Mouse (Mus musculus): ENCODE measurements around the gene Myo5a. TPM values are rescaled to one million over a fixed set of nuclear protein-coding genes. Genes with fewer than 3 reads are reported as not detected.
A peak's percentile ranks its signal among the peaks of the same experiment; 100 is the strongest.

Gene Myo5a
- polyA plus RNA-seq, 1 experiment = 14.0 TPM

DNA sequence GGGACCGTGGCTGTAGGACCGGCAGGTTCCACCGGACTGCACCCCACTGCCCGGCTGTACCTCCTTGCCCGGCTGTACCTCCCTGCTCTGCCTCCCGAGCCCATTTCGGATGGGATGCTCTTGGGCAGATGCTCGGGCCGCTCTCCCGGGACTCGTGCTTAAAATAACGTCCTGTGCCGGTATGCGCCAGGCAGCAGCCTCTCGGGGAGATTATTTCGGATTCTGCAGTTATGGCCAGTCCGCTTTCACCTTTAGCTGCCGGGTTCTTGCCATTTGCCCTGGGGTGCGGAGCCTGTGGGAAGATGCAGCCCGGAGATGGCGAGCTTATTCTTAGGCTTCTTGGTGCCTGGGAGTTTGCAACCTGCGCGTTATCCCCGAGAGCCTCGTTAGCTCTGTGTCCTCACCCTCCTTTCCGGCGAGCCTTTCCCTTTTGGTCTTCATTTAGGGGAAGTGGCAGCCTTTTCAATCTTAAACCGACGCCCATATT lies 934 bp downstream of the Myo5a start:
- peak overlapping the region; percentile 37; the same call in 1 of the 2 replicates for H3K27ac ChIP-seq (ENCODE audit: insufficient read depth, low read depth, low read length)
- DNase-seq = peak; percentile 19
- 1% methylated on average over 29 of the region's 29 CpGs for WGBS
- no peaks in the 10 kb centered on the region for H3K27me3 ChIP-seq (replicated peaks; ENCODE audit: control insufficient read depth, insufficient read depth, low read length)
- H3K4me1 ChIP-seq (ENCODE audit: control insufficient read depth, insufficient read depth, low read length) = no peaks in the 10 kb centered on the region
- H3K4me3 ChIP-seq (ENCODE audit: insufficient read depth, low read depth, low read length) = peak overlapping the region; percentile 85
- TF ChIP-seq CTCF (conservative IDR thresholded peaks at IDR 0.05; ENCODE audit: insufficient read depth, insufficient read length, low read depth, low read length) (no peak), POLR2A (IDR thresholded peaks at IDR 0.05; ENCODE audit: low read depth, low read length) (no peak)
- no peaks in the 10 kb centered on the region for H3K36me3 ChIP-seq (ENCODE audit: control insufficient read depth, insufficient read depth, low read length)

DNA sequence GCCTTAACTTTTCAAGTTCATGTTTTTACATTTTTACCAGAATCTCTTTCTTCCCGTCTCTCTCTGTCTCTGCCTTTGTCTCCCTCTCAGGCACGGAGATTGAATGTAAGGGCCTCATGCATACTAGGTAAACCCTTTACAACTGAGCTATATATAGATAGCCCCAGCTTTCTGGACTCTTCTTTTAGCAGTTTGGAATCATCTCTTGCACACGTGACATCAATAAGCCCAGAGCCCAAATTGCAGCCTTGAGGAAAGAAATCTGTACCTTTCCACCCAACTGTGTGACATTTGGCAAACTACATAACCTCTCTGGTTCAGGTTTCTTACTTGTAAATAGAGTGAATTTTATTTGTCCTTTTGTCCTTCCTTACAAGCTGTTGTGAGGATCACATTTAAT lies 1.5 kb downstream of the Myo5a start:
- Histone ChIP-seq H3K36me3 (ENCODE audit: control insufficient read depth, insufficient read depth, low read length) (no peaks in the 10 kb centered on the region), H3K4me1 (ENCODE audit: control insufficient read depth, insufficient read depth, low read length) (no peaks in the 10 kb centered on the region), H3K27ac (ENCODE audit: insufficient read depth, low read depth, low read length) (no peak overlapping the region), H3K27me3 (replicated peaks; ENCODE audit: control insufficient read depth, insufficient read depth, low read length) (no peaks in the 10 kb centered on the region), H3K4me3 (ENCODE audit: insufficient read depth, low read depth, low read length) (no peak overlapping the region)
- TF ChIP-seq POLR2A (IDR thresholded peaks at IDR 0.05; ENCODE audit: low read depth, low read length) (no peak), CTCF (conservative IDR thresholded peaks at IDR 0.05; ENCODE audit: insufficient read depth, insufficient read length, low read depth, low read length) (no peak)
- 90% methylated on average over 3 of the region's 3 CpGs for WGBS
- no peak for DNase-seq

- TF ChIP-seq CTCF (conservative IDR thresholded peaks at IDR 0.05; ENCODE audit: insufficient read depth, insufficient read length, low read depth, low read length) = no peak
- no peak for TF ChIP-seq POLR2A (IDR thresholded peaks at IDR 0.05; ENCODE audit: low read depth, low read length)
- Histone ChIP-seq H3K4me1 (ENCODE audit: control insufficient read depth, insufficient read depth, low read length) (no peaks in the 10 kb centered on the region), H3K27me3 (replicated peaks; ENCODE audit: control insufficient read depth, insufficient read depth, low read length) (no peaks in the 10 kb centered on the region), H3K4me3 (ENCODE audit: insufficient read depth, low read depth, low read length) (no peak overlapping the region), H3K27ac (ENCODE audit: insufficient read depth, low read depth, low read length) (no peak overlapping the region), H3K36me3 (ENCODE audit: control insufficient read depth, insufficient read depth, low read length) (no peaks in the 10 kb centered on the region)
- no peak for DNase-seq
These were observed 6.4 kb downstream of the Myo5a start for GRCm38 (mm10) chr9:75077191-75077590.

DNA sequence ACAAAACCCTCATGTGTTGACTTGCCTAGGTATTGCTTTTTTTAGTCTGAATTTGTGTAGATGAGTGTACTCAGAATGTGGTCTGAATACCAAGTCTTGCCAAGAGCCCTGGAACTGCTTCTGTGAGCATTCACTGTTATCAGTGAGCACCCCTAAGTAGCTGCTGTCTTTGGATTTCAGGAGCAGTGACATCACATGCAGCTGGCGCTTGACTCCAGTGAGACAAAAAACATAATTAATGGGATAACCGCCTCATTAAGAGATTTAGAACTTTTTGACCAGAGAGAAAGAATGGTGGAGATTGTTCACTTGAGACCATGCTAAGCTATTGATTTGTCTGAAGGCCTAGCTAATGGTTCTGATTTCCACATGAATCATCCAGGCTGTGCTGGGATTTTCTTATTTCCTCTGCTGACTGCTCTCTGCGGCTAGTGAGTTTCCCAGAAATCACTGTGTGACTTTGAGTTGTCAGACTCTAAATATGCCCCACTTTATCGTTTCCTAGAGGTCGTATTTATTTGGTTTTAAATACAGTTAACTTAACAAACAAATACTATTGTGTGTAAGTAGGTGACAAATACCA lies 14.5 kb downstream of the Myo5a start:
- H3K27ac ChIP-seq (ENCODE audit: insufficient read depth, low read depth, low read length) = no peak overlapping the region
- TF ChIP-seq POLR2A (IDR thresholded peaks at IDR 0.05; ENCODE audit: low read depth, low read length) (no peak), CTCF (conservative IDR thresholded peaks at IDR 0.05; ENCODE audit: insufficient read depth, insufficient read length, low read depth, low read length) (no peak)
- H3K4me1 ChIP-seq (ENCODE audit: control insufficient read depth, insufficient read depth, low read length) = no peaks in the 10 kb centered on the region
- H3K4me3 ChIP-seq (ENCODE audit: insufficient read depth, low read depth, low read length) = no peak overlapping the region
- no peak for DNase-seq
- H3K27me3 ChIP-seq (replicated peaks; ENCODE audit: control insufficient read depth, insufficient read depth, low read length) = no peaks in the 10 kb centered on the region
- WGBS = 84% methylated on average over 5 of the region's 5 CpGs
- no peaks in the 10 kb centered on the region for H3K36me3 ChIP-seq (ENCODE audit: control insufficient read depth, insufficient read depth, low read length)

DNA sequence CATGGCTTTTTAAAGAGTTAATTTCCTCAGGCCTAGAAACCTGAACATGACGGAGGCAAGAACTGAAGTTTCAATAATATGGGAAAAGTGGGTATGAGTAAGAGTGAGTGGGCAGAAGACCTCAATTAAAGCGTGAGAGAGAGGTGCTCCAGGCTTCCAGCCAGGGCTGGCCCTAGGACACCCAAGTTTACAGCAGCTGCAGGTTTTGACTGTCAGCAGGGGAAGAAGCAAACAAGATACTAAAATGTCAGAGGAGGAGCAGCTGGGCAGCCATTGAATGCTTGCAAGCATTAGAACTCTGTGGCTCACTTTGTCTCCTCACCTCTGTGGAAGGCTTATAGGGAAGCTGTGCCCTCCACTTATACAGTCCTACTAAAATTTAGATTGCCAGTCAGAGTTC lies 17.0 kb downstream of the Myo5a start:
- H3K27ac ChIP-seq (ENCODE audit: insufficient read depth, low read depth, low read length) = no peak overlapping the region
- H3K36me3 ChIP-seq (ENCODE audit: control insufficient read depth, insufficient read depth, low read length) = no peaks in the 10 kb centered on the region
- DNase-seq = no peak
- H3K27me3 ChIP-seq (replicated peaks; ENCODE audit: control insufficient read depth, insufficient read depth, low read length) = no peaks in the 10 kb centered on the region
- no peaks in the 10 kb centered on the region for H3K4me1 ChIP-seq (ENCODE audit: control insufficient read depth, insufficient read depth, low read length)
- H3K4me3 ChIP-seq (ENCODE audit: insufficient read depth, low read depth, low read length) = no peak overlapping the region
- TF ChIP-seq POLR2A (IDR thresholded peaks at IDR 0.05; ENCODE audit: low read depth, low read length) (no peak), CTCF (conservative IDR thresholded peaks at IDR 0.05; ENCODE audit: insufficient read depth, insufficient read length, low read depth, low read length) (no peak)
- 77% methylated on average over 2 of the region's 2 CpGs for WGBS

- H3K4me1 ChIP-seq (ENCODE audit: control insufficient read depth, insufficient read depth, low read length) = no peaks in the 10 kb centered on the region
- no peaks in the 10 kb centered on the region for H3K36me3 ChIP-seq (ENCODE audit: control insufficient read depth, insufficient read depth, low read length)
- 79% methylated on average over 3 of the region's 3 CpGs for WGBS
- no peak overlapping the region for H3K4me3 ChIP-seq (ENCODE audit: insufficient read depth, low read depth, low read length)
- no peaks in the 10 kb centered on the region for H3K27me3 ChIP-seq (replicated peaks; ENCODE audit: control insufficient read depth, insufficient read depth, low read length)
- TF ChIP-seq POLR2A (IDR thresholded peaks at IDR 0.05; ENCODE audit: low read depth, low read length) (no peak), CTCF (conservative IDR thresholded peaks at IDR 0.05; ENCODE audit: insufficient read depth, insufficient read length, low read depth, low read length) (no peak)
- H3K27ac ChIP-seq (ENCODE audit: insufficient read depth, low read depth, low read length) = no peak overlapping the region
- no peak for DNase-seq
These were observed 18.5 kb downstream of the Myo5a start for GRCm38 (mm10) chr9:75089285-75089684.

DNA sequence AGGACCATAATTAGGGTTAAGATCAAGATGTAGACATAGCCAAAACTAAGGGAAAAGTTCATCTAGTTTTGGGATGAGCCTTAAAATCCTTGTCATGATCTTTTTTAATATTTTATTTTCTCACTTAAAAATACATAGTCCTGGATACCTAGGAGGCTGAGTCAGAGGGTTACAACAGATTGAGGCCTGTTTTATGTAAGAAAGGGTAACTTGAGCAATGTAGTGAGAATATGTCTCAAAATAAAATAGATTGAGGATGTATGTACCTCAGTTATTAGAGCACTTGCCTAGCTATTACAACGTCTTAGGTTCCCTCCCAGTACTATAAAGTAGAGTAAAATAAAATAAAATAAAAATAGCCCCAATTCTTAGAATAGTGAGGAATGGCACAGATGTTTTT lies 21.3 kb downstream of the Myo5a start:
- H3K36me3 ChIP-seq (ENCODE audit: control insufficient read depth, insufficient read depth, low read length) = no peaks in the 10 kb centered on the region
- 87% methylated on average over 1 of the region's 1 CpGs for WGBS
- TF ChIP-seq POLR2A (IDR thresholded peaks at IDR 0.05; ENCODE audit: low read depth, low read length) (no peak), CTCF (conservative IDR thresholded peaks at IDR 0.05; ENCODE audit: insufficient read depth, insufficient read length, low read depth, low read length) (no peak)
- no peaks in the 10 kb centered on the region for H3K27me3 ChIP-seq (replicated peaks; ENCODE audit: control insufficient read depth, insufficient read depth, low read length)
- H3K4me1 ChIP-seq (ENCODE audit: control insufficient read depth, insufficient read depth, low read length) = no peaks in the 10 kb centered on the region
- no peak for DNase-seq
- H3K27ac ChIP-seq (ENCODE audit: insufficient read depth, low read depth, low read length) = no peak overlapping the region
- no peak overlapping the region for H3K4me3 ChIP-seq (ENCODE audit: insufficient read depth, low read depth, low read length)
